Mouse (Mus musculus): Measurements from ENCODE around the gene Ankle1. TPM values are rescaled to one million over a fixed set of nuclear protein-coding genes. Genes with fewer than 3 reads are reported as not detected.
A peak's percentile ranks its signal among the peaks of the same experiment; 100 is the strongest.

The Ankle1 gene
- polyA plus RNA-seq, 1 experiment from 2014 or later: 47.4 TPM

GRCm38 (mm10) chr8:71395071-71395470 is 10.7 kb upstream of the Ankle1 start:
- peak overlapping the region; percentile 35 for H3K4me3 ChIP-seq (ENCODE audit: low read length)
- H3K4me2 ChIP-seq (replicated peaks; ENCODE audit: low read depth, low read length): peak overlapping the region; percentile 44
- 76% methylated on average over 10 of the region's 10 CpGs for WGBS

GRCm38 (mm10) chr8:71395629-71396028 is 10.2 kb upstream of the Ankle1 start, which contains the start of gene Ushbp1:
Gene Ushbp1 (minus strand): TSS chr8:71395802.
- Histone ChIP-seq H3K27ac (ENCODE audit: low read length) (peak within 1 kb of the TSS; percentile 92), H3K9ac (replicated peaks; ENCODE audit: low read length) (peak within 1 kb of the TSS; percentile 51), H3K27me3 (ENCODE audit: insufficient read depth, low read length) (no peaks in the 10 kb centered on the region), H3K4me1 (ENCODE audit: insufficient read depth, low read length) (peaks cover 15% of the 10 kb centered on the region), H3K9me3 (ENCODE audit: low read length) (no peaks in the 10 kb centered on the region), H3K36me3 (ENCODE audit: insufficient read depth, low read length) (peaks cover 20% of the 10 kb centered on the region), H3K4me3 (ENCODE audit: low read length) (peak within 1 kb of the TSS; percentile 96), H3K4me2 (replicated peaks; ENCODE audit: low read depth, low read length) (peak within 1 kb of the TSS; percentile 95)
- no peak for ATAC-seq (ENCODE audit: low FRiP score, low TSS enrichment)
- 78% methylated on average over 9 of the region's 9 CpGs for WGBS

More at GRCm38 (mm10) chr8:71395071-71395470, 10.7 kb upstream of the Ankle1 start:
- Histone ChIP-seq H3K9me3 (ENCODE audit: low read length) (no peaks in the 10 kb centered on the region), H3K27me3 (ENCODE audit: insufficient read depth, low read length) (no peaks in the 10 kb centered on the region), H3K9ac (replicated peaks; ENCODE audit: low read length) (peak overlapping the region; percentile 51), H3K4me1 (ENCODE audit: insufficient read depth, low read length) (peaks cover 15% of the 10 kb centered on the region), H3K36me3 (ENCODE audit: insufficient read depth, low read length) (peaks cover 16% of the 10 kb centered on the region), H3K27ac (ENCODE audit: low read length) (peak overlapping the region; percentile 66; the same call in 1 of the 2 replicates)
- ATAC-seq (ENCODE audit: low FRiP score, low TSS enrichment): no peak

GRCm38 (mm10) chr8:71396639-71397305 is 9.0 kb upstream of the Ankle1 start, which contains the start of gene Babam1:
Gene Babam1 (plus strand): TSS chr8:71396861.
- H3K36me3 ChIP-seq (ENCODE audit: insufficient read depth, low read length): peaks cover 25% of the 10 kb centered on the region
- H3K9ac ChIP-seq (replicated peaks; ENCODE audit: low read length): peak within 1 kb of the TSS; percentile 87
- peak within 1 kb of the TSS; percentile 92 for H3K27ac ChIP-seq (ENCODE audit: low read length)
- peaks cover 15% of the 10 kb centered on the region for H3K4me1 ChIP-seq (ENCODE audit: insufficient read depth, low read length)
- peak within 1 kb of the TSS; percentile 95 for H3K4me2 ChIP-seq (replicated peaks; ENCODE audit: low read depth, low read length)
- peak within 1 kb of the TSS; percentile 96 for H3K4me3 ChIP-seq (ENCODE audit: low read length)
- H3K27me3 ChIP-seq (ENCODE audit: insufficient read depth, low read length): no peaks in the 10 kb centered on the region
- no peaks in the 10 kb centered on the region for H3K9me3 ChIP-seq (ENCODE audit: low read length)
- 1% methylated on average over 34 of the region's 34 CpGs for WGBS
- peak; percentile 97 for ATAC-seq (ENCODE audit: low FRiP score, low TSS enrichment)

- Histone ChIP-seq H3K36me3 (ENCODE audit: insufficient read depth, low read length) (peaks cover 25% of the 10 kb centered on the region), H3K9ac (replicated peaks; ENCODE audit: low read length) (peak overlapping the region; percentile 87), H3K4me2 (replicated peaks; ENCODE audit: low read depth, low read length) (peak overlapping the region; percentile 95), H3K4me3 (ENCODE audit: low read length) (peak overlapping the region; percentile 96), H3K27ac (ENCODE audit: low read length) (no peak overlapping the region), H3K27me3 (ENCODE audit: insufficient read depth, low read length) (no peaks in the 10 kb centered on the region), H3K9me3 (ENCODE audit: low read length) (no peaks in the 10 kb centered on the region), H3K4me1 (ENCODE audit: insufficient read depth, low read length) (peaks cover 15% of the 10 kb centered on the region)
- 85% methylated on average over 12 of the region's 12 CpGs for WGBS
- no peak for ATAC-seq (ENCODE audit: low FRiP score, low TSS enrichment)
These were observed 8.1 kb upstream of the Ankle1 start for GRCm38 (mm10) chr8:71397701-71398100.

- Histone ChIP-seq H3K9me3 (ENCODE audit: low read length) (no peaks in the 10 kb centered on the region), H3K4me3 (ENCODE audit: low read length) (no peak overlapping the region), H3K36me3 (ENCODE audit: insufficient read depth, low read length) (peaks cover 25% of the 10 kb centered on the region), H3K27me3 (ENCODE audit: insufficient read depth, low read length) (no peaks in the 10 kb centered on the region), H3K4me2 (replicated peaks; ENCODE audit: low read depth, low read length) (no peak overlapping the region), H3K4me1 (ENCODE audit: insufficient read depth, low read length) (peaks cover 21% of the 10 kb centered on the region), H3K9ac (replicated peaks; ENCODE audit: low read length) (no peak overlapping the region), H3K27ac (ENCODE audit: low read length) (no peak overlapping the region)
- 87% methylated on average over 2 of the region's 2 CpGs for WGBS
- no peak for ATAC-seq (ENCODE audit: low FRiP score, low TSS enrichment)
These were observed 5.0 kb upstream of the Ankle1 start for GRCm38 (mm10) chr8:71400826-71401225.

- Histone ChIP-seq H3K36me3 (ENCODE audit: insufficient read depth, low read length) (peaks cover 25% of the 10 kb centered on the region), H3K27me3 (ENCODE audit: insufficient read depth, low read length) (no peaks in the 10 kb centered on the region), H3K4me1 (ENCODE audit: insufficient read depth, low read length) (peaks cover 16% of the 10 kb centered on the region), H3K27ac (ENCODE audit: low read length) (no peak overlapping the region), H3K4me3 (ENCODE audit: low read length) (no peak overlapping the region), H3K9me3 (ENCODE audit: low read length) (no peaks in the 10 kb centered on the region), H3K9ac (replicated peaks; ENCODE audit: low read length) (no peak overlapping the region), H3K4me2 (replicated peaks; ENCODE audit: low read depth, low read length) (no peak overlapping the region)
- no peak for ATAC-seq (ENCODE audit: low FRiP score, low TSS enrichment)
These were observed 4.4 kb upstream of the Ankle1 start for GRCm38 (mm10) chr8:71401454-71401853.

- H3K27ac ChIP-seq (ENCODE audit: low read length): no peak overlapping the region
- H3K4me3 ChIP-seq (ENCODE audit: low read length): no peak overlapping the region
- no peak overlapping the region for H3K4me2 ChIP-seq (replicated peaks; ENCODE audit: low read depth, low read length)
- no peak overlapping the region for H3K9ac ChIP-seq (replicated peaks; ENCODE audit: low read length)
- H3K4me1 ChIP-seq (ENCODE audit: insufficient read depth, low read length): peaks cover 21% of the 10 kb centered on the region
- H3K27me3 ChIP-seq (ENCODE audit: insufficient read depth, low read length): no peaks in the 10 kb centered on the region
- 76% methylated on average over 9 of the region's 9 CpGs for WGBS
- no peak for ATAC-seq (ENCODE audit: low FRiP score, low TSS enrichment)
- peaks cover 30% of the 10 kb centered on the region for H3K36me3 ChIP-seq (ENCODE audit: insufficient read depth, low read length)
- no peaks in the 10 kb centered on the region for H3K9me3 ChIP-seq (ENCODE audit: low read length)
These were observed 3.3 kb upstream of the Ankle1 start for GRCm38 (mm10) chr8:71402446-71402964.

- no peaks in the 10 kb centered on the region for H3K27me3 ChIP-seq (ENCODE audit: insufficient read depth, low read length)
- 68% methylated on average over 6 of the region's 6 CpGs for whole genome bisulfite sequencing
- no peak overlapping the region for H3K4me2 ChIP-seq (replicated peaks; ENCODE audit: low read depth, low read length)
- ATAC-seq (ENCODE audit: low FRiP score, low TSS enrichment): no peak
- H3K9me3 ChIP-seq (ENCODE audit: low read length): no peaks in the 10 kb centered on the region
- H3K4me1 ChIP-seq (ENCODE audit: insufficient read depth, low read length): peaks cover 19% of the 10 kb centered on the region
- H3K36me3 ChIP-seq (ENCODE audit: insufficient read depth, low read length): peaks cover 36% of the 10 kb centered on the region
- no peak overlapping the region for H3K4me3 ChIP-seq (ENCODE audit: low read length)
- no peak overlapping the region for H3K9ac ChIP-seq (replicated peaks; ENCODE audit: low read length)
- no peak overlapping the region for H3K27ac ChIP-seq (ENCODE audit: low read length)
These were observed 2.5 kb upstream of the Ankle1 start for GRCm38 (mm10) chr8:71403107-71403885.

- Histone ChIP-seq H3K9ac (replicated peaks; ENCODE audit: low read length) (no peak overlapping the region), H3K4me3 (ENCODE audit: low read length) (no peak overlapping the region), H3K27ac (ENCODE audit: low read length) (no peak overlapping the region), H3K4me1 (ENCODE audit: insufficient read depth, low read length) (peaks cover 19% of the 10 kb centered on the region), H3K4me2 (replicated peaks; ENCODE audit: low read depth, low read length) (no peak overlapping the region), H3K9me3 (ENCODE audit: low read length) (no peaks in the 10 kb centered on the region), H3K36me3 (ENCODE audit: insufficient read depth, low read length) (peaks cover 37% of the 10 kb centered on the region), H3K27me3 (ENCODE audit: insufficient read depth, low read length) (no peaks in the 10 kb centered on the region)
- WGBS: 93% methylated on average over 8 of the region's 8 CpGs
- no peak for ATAC-seq (ENCODE audit: low FRiP score, low TSS enrichment)
These were observed 1.8 kb upstream of the Ankle1 start for GRCm38 (mm10) chr8:71404011-71404410.

All from kidney, embryonic 16.5 days (tissue).